Mouse (Mus musculus): ENCODE measurements around the gene Syngr1. TPM values are rescaled to one million over a fixed set of nuclear protein-coding genes. Genes with fewer than 3 reads are reported as not detected.

Syngr1 gene
- polyA plus RNA-seq, 1 experiment from 2014 or later, result 8.7 TPM

GRCm38 (mm10) chr15:80080711-80081615 lies 10.2 kb upstream of the Syngr1 start:
- Histone ChIP-seq H3K36me3 (ENCODE audit: control insufficient read depth, insufficient read depth, low read length) (peaks cover 21% of the 10 kb centered on the region), H3K9me3 (ENCODE audit: control insufficient read depth, low read length) (no peaks in the 10 kb centered on the region), H3K4me2 (ENCODE audit: low read depth) (peak overlapping the region; percentile 88), H3K27me3 (ENCODE audit: control insufficient read depth, insufficient read depth, low read length) (no peaks in the 10 kb centered on the region), H3K4me3 (ENCODE audit: low read depth, low read length) (peak overlapping the region; percentile 80), H3K9ac (ENCODE audit: low read length) (peak overlapping the region; percentile 87), H3K4me1 (ENCODE audit: control insufficient read depth, insufficient read depth, low read length) (peaks cover 10% of the 10 kb centered on the region; the same call in 1 of the 2 replicates), H3K27ac (ENCODE audit: low read depth, low read length) (no peak overlapping the region)
- ATAC-seq (ENCODE audit: insufficient read depth, low FRiP score, low TSS enrichment), result no peak
- WGBS, result 66% methylated on average over 9 of the region's 9 CpGs
- DNase-seq (ENCODE audit: low spot score), result peak; percentile 56

DNA sequence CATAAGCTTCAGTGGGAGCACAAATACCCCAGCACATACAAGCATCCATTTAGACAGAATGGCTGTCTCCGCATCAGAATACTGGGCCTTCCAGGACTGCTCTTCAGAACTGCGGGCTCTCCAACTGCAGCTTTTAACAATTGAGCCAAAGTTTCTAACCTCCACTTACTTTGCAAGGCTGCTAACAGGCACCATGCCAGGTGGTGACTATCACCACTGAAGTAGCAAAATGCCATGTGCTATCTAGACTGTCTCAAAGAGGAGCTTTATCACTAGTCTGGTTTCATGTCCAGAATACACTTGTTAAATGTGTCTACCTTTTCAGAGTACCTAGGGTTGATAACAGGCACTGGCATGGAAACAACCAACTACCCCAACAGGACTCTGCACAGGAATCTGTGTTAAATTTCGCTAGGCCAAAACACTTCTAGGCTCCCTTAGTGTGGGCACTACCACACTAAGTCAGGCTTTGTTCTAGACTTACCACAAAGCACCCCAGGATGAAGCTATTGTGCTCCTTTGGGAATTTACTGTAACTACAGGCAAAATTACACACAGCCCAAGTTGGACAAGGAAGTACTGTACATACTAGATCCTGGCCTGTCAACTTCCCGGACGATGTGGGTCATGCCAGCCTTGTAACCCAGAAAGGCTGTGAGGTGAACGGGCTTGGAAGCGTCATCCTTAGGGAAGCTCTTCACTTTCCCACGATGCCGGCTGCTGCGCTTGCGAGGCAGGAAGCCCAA lies 9.2 kb upstream of the Syngr1 start:
- Histone ChIP-seq H3K4me3 (ENCODE audit: low read depth, low read length) (peak overlapping the region; percentile 80), H3K27ac (ENCODE audit: low read depth, low read length) (peak overlapping the region; percentile 76; the same call in 1 of the 2 replicates), H3K27me3 (ENCODE audit: control insufficient read depth, insufficient read depth, low read length) (no peaks in the 10 kb centered on the region), H3K4me1 (ENCODE audit: control insufficient read depth, insufficient read depth, low read length) (peaks cover 10% of the 10 kb centered on the region; the same call in 1 of the 2 replicates), H3K9ac (ENCODE audit: low read length) (peak overlapping the region; percentile 87), H3K9me3 (ENCODE audit: control insufficient read depth, low read length) (no peaks in the 10 kb centered on the region), H3K36me3 (ENCODE audit: control insufficient read depth, insufficient read depth, low read length) (peaks cover 21% of the 10 kb centered on the region), H3K4me2 (ENCODE audit: low read depth) (peak overlapping the region; percentile 88)
- 7% methylated on average over 11 of the region's 11 CpGs for WGBS
- DNase-seq (ENCODE audit: low spot score) (no peak), ATAC-seq (ENCODE audit: insufficient read depth, low FRiP score, low TSS enrichment) (no peak)

DNA sequence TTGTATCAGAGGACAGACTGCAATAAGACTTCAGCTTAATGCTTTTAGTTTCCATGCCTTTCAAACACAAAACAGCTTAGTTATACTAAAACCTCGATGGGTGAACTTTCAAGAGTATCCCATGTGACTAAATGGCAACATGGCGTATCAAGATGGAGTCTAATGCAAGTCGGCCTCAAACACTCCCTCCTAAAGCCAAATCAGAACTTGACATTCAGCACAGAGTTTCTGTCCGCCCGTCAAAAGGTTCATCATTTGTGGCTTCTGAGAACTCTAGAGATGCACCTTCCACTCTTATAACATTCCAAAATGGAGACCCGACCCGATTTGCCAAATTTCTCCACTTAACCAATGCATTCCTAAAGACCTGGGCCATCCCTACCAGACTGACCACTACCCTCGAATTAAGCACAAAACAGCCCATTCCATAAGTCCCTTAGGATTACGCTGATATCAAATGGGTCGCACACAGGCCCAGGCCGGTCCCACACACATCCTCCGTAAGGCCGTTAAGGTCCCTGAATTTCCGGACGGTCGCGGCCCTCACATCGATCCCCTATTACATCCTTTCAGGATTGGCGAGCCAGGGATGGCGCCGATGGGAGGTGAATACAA lies 8.4 kb upstream of the Syngr1 start:
- under 1% methylated on average over 21 of the region's 21 CpGs for whole genome bisulfite sequencing

GRCm38 (mm10) chr15:80083276-80083731 lies 7.8 kb upstream of the Syngr1 start:
- Histone ChIP-seq H3K4me3 (ENCODE audit: low read depth, low read length) (peak overlapping the region; percentile 80), H3K36me3 (ENCODE audit: control insufficient read depth, insufficient read depth, low read length) (peaks cover 17% of the 10 kb centered on the region), H3K27ac (ENCODE audit: low read depth, low read length) (peak overlapping the region; percentile 79), H3K27me3 (ENCODE audit: control insufficient read depth, insufficient read depth, low read length) (no peaks in the 10 kb centered on the region), H3K9ac (ENCODE audit: low read length) (peak overlapping the region; percentile 87), H3K9me3 (ENCODE audit: control insufficient read depth, low read length) (no peaks in the 10 kb centered on the region), H3K4me1 (ENCODE audit: control insufficient read depth, insufficient read depth, low read length) (peaks cover 10% of the 10 kb centered on the region; the same call in 1 of the 2 replicates), H3K4me2 (ENCODE audit: low read depth) (peak overlapping the region; percentile 88)
- DNase-seq (ENCODE audit: low spot score) (peak; percentile 98), ATAC-seq (ENCODE audit: insufficient read depth, low FRiP score, low TSS enrichment) (peak; percentile 95)
- WGBS, result under 1% methylated on average over 30 of the region's 30 CpGs

More for the DNA sequence above, 8.4 kb upstream of the Syngr1 start:
- ATAC-seq (ENCODE audit: insufficient read depth, low FRiP score, low TSS enrichment), result peak; percentile 72
- Histone ChIP-seq H3K27me3 (ENCODE audit: control insufficient read depth, insufficient read depth, low read length) (no peaks in the 10 kb centered on the region), H3K9ac (ENCODE audit: low read length) (peak overlapping the region; percentile 87), H3K27ac (ENCODE audit: low read depth, low read length) (peak overlapping the region; percentile 76), H3K4me2 (ENCODE audit: low read depth) (peak overlapping the region; percentile 88), H3K4me1 (ENCODE audit: control insufficient read depth, insufficient read depth, low read length) (peaks cover 10% of the 10 kb centered on the region; the same call in 1 of the 2 replicates), H3K36me3 (ENCODE audit: control insufficient read depth, insufficient read depth, low read length) (peaks cover 19% of the 10 kb centered on the region), H3K4me3 (ENCODE audit: low read depth, low read length) (peak overlapping the region; percentile 80), H3K9me3 (ENCODE audit: control insufficient read depth, low read length) (no peaks in the 10 kb centered on the region)
- peak; percentile 28 for DNase-seq (ENCODE audit: low spot score)

- 0 out of 2 replicates have a peak, but pooled peaks have one; percentile 20 for ATAC-seq (ENCODE audit: insufficient read depth, low FRiP score, low TSS enrichment)
- Histone ChIP-seq H3K27ac (ENCODE audit: low read depth, low read length) (peak overlapping the region; percentile 79), H3K4me2 (ENCODE audit: low read depth) (peak overlapping the region; percentile 88), H3K36me3 (ENCODE audit: control insufficient read depth, insufficient read depth, low read length) (peaks cover 12% of the 10 kb centered on the region), H3K4me3 (ENCODE audit: low read depth, low read length) (peak overlapping the region; percentile 80), H3K9ac (ENCODE audit: low read length) (peak overlapping the region; percentile 55), H3K27me3 (ENCODE audit: control insufficient read depth, insufficient read depth, low read length) (no peaks in the 10 kb centered on the region), H3K9me3 (ENCODE audit: control insufficient read depth, low read length) (no peaks in the 10 kb centered on the region), H3K4me1 (ENCODE audit: control insufficient read depth, insufficient read depth, low read length) (peaks cover 10% of the 10 kb centered on the region; the same call in 1 of the 2 replicates)
- DNase-seq (ENCODE audit: low spot score), result no peak
- WGBS, result 1% methylated on average over 12 of the region's 12 CpGs
Measured at GRCm38 (mm10) chr15:80083740-80084139, 7.4 kb upstream of the Syngr1 start.

GRCm38 (mm10) chr15:80087406-80088012 lies 3.6 kb upstream of the Syngr1 start:
- 85% methylated on average over 9 of the region's 9 CpGs for WGBS
- Histone ChIP-seq H3K4me2 (ENCODE audit: low read depth) (no peak overlapping the region), H3K27me3 (ENCODE audit: control insufficient read depth, insufficient read depth, low read length) (peaks cover 13% of the 10 kb centered on the region), H3K27ac (ENCODE audit: low read depth, low read length) (no peak overlapping the region), H3K9me3 (ENCODE audit: control insufficient read depth, low read length) (no peaks in the 10 kb centered on the region), H3K36me3 (ENCODE audit: control insufficient read depth, insufficient read depth, low read length) (no peaks in the 10 kb centered on the region), H3K4me3 (ENCODE audit: low read depth, low read length) (no peak overlapping the region), H3K9ac (ENCODE audit: low read length) (no peak overlapping the region), H3K4me1 (ENCODE audit: control insufficient read depth, insufficient read depth, low read length) (peaks cover 8% of the 10 kb centered on the region)
- ATAC-seq (ENCODE audit: insufficient read depth, low FRiP score, low TSS enrichment), result no peak
- no peak for DNase-seq (ENCODE audit: low spot score)

GRCm38 (mm10) chr15:80088637-80089036 lies 2.5 kb upstream of the Syngr1 start:
- Histone ChIP-seq H3K4me1 (ENCODE audit: control insufficient read depth, insufficient read depth, low read length) (peaks cover 8% of the 10 kb centered on the region), H3K36me3 (ENCODE audit: control insufficient read depth, insufficient read depth, low read length) (no peaks in the 10 kb centered on the region), H3K4me3 (ENCODE audit: low read depth, low read length) (no peak overlapping the region), H3K4me2 (ENCODE audit: low read depth) (no peak overlapping the region), H3K9me3 (ENCODE audit: control insufficient read depth, low read length) (no peaks in the 10 kb centered on the region), H3K27ac (ENCODE audit: low read depth, low read length) (no peak overlapping the region), H3K9ac (ENCODE audit: low read length) (no peak overlapping the region), H3K27me3 (ENCODE audit: control insufficient read depth, insufficient read depth, low read length) (peaks cover 19% of the 10 kb centered on the region)
- DNase-seq (ENCODE audit: low spot score) (peak; percentile 87), ATAC-seq (ENCODE audit: insufficient read depth, low FRiP score, low TSS enrichment) (no peak)
- WGBS, result 39% methylated on average over 4 of the region's 4 CpGs

DNA sequence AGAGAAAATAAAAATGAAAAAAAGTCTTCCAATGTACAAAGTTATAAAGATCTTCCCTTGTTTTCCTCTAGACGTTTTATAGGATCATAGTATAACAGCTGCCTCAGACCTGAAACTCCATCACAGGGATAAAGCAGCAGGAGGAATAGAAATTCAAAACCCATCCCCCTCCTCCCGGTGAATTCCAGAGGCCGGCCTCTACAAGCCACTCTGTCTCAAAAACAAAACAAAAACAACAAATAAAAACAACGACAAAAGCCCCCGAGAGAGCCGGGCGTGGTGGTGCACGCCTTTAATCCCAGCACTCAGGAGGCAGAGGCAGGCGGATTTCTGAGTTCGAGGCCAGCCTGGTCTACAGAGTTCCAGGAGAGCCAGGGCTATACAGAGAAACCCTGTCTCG lies 979 bp upstream of the Syngr1 start:
- ATAC-seq (ENCODE audit: insufficient read depth, low FRiP score, low TSS enrichment), result no peak
- H3K4me3 ChIP-seq (ENCODE audit: low read depth, low read length), result no peak overlapping the region
- H3K27me3 ChIP-seq (ENCODE audit: control insufficient read depth, insufficient read depth, low read length), result peaks cover 19% of the 10 kb centered on the region
- no peak for DNase-seq (ENCODE audit: low spot score)
- H3K27ac ChIP-seq (ENCODE audit: low read depth, low read length), result no peak overlapping the region
- no peak overlapping the region; the same call in 1 of the 2 replicates for H3K4me2 ChIP-seq (ENCODE audit: low read depth)
- H3K9ac ChIP-seq (ENCODE audit: low read length), result no peak overlapping the region
- WGBS, result 78% methylated on average over 11 of the region's 11 CpGs
- H3K4me1 ChIP-seq (ENCODE audit: control insufficient read depth, insufficient read depth, low read length), result peaks cover 8% of the 10 kb centered on the region
- H3K9me3 ChIP-seq (ENCODE audit: control insufficient read depth, low read length), result no peaks in the 10 kb centered on the region
- H3K36me3 ChIP-seq (ENCODE audit: control insufficient read depth, insufficient read depth, low read length), result no peaks in the 10 kb centered on the region
